Mouse (Mus musculus) frontal cortex, postnatal 25 days (tissue): ENCODE measurements around the gene Fam78a.
A peak's percentile ranks its signal among the peaks of the same experiment; 100 is the strongest.
"Not testable (repeated sequence)": the region's sequence is repeated elsewhere in the genome, so short reads cannot be mapped to it uniquely, and the experiment has no call there.

Source experiments
- DNase-seq, 2 experiments: peaks; one replicate each; pipeline ENCODE4 v3.0.0; 2022; ENCODE audit warnings: low spot score in 2 of 2

The Fam78a gene

DNA sequence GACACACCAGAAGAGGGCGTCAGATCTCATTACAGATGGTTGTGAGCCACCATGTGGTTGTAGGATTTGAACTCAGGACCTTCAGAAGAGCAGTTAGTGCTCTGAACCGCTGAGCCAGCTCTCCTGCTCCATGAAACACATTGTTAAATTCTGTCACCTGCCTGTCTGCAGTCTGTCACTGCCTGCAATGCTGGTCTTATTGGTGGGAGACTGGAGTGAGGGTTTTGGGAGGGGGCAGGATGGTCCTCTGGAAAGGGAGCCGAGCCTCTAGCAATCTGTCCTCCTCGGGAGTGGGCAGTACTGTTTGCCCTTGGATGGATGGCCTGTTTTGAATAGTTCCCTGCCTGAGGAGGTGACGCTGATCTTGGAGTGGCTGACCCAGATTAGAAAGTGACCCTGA, 40.8 kb downstream of the Fam78a start:
- no peak for DNase-seq

DNA sequence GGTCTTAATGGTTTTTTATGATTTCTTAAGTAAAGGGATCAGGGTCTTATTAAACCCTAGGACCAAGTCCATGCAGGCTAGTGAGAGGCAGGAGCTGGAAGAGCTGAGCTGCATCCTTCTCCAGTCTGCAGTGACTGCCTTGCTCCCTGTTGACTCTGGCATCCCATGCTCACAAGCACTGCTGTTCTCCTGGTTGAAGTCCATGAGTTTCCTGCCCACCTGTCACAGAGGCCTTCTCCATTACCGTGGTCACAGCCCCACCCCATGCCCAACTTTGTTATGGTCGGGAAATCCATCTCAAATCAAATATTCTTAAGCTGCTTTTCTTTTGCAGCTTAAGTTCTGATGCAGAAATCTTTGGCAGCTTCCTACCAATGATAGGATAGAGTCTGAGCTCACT, 43.6 kb downstream of the Fam78a start:
- no peak for DNase-seq

GRCm38 (mm10) chr2:32040646-32041045, 44.0 kb downstream of the Fam78a start:
- DNase-seq: not testable (repeated sequence)

DNA sequence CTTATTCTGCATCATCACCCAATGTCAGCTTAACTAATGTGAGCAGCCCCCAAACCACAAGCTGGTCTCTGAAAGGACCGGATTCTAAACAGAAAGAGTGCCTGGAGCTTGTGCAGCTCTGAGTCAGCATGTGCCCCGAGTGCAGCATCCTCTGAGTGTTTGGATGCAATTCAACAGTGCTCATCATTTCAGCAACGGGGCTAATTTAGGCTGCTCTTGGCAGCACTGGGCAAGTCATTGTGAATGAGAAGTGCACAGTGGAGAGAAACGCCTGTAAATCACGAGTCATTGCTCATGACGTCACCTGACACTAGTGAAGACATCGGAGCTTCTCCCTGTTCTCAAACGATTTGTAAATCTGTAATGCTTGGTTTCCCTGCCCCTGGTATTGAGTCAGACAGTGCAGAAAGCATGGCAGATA, 46.0 kb downstream of the Fam78a start:
- DNase-seq: peak in 1 of 2 experiments; percentile 28

DNA sequence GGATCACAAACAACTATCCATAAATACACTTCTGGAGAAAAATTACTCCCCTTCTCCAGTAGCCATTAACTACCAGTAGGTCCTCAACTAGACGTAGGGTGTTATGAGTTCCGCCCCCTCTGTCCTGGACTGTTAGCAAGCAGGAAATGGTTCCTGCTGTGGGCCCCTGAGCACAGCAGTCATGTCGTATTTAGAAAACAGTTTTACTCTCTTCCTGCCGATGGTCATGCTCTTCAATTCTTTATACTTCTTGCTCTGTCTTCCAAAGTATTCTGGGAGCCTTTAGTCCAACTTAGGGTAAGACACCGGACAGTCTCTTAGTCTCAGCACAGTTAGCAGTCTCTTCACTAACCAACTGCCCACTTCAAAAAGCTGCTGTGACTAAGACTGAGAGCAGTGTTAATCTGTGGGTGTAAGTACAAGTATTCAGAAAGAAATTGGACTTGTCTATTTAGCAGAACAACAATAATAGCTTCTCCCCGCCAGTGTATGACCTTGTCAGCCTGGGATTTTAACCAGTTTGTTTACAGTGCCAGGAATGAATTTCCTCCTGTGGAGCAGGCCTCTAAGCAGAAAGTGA, 47.3 kb downstream of the Fam78a start:
- DNase-seq: no peak

DNA sequence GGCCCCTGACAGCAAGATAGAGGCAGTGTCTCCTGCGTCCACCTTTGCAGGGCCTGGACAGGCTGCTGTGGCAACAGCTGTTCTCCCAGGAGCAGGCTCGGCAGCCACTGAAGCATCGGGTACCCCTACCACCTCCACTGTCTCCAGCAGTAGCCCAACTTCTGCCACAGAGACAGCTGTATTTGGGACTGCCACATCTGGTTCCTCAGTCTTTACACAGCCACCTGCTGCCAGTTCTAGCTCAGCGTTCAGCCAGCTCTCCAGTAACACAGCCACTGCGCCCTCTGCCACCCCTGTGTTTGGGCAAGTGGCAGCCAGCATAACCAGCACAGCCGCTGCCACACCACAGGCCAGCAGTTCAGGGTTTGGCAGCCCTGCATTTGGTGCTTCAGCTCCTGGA, 50.5 kb downstream of the Fam78a start:
- no peak for DNase-seq

DNA sequence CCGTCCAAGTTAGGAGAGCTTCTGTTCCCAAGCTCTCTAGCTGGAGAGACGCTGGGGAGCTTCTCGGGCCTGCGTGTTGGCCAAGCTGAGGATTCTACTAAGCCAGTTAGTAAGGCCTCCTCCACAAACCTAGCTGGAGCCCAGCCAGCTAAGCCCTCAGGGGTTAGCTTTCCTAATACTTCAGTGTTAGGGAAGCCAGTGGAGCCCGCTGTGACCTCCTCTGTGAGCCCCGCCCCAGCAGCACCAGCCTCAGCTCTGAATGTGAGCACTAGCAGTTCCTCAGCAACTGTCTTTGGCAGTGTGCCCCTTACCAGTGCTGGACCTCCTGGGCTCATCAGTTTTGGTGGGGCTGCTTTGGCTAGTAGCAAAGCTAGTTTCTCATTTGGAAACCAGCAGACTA, 51.2 kb downstream of the Fam78a start:
- DNase-seq: no peak

GRCm38 (mm10) chr2:32029636-32030035, 55.0 kb downstream of the Fam78a start:
- no peak for DNase-seq

DNA sequence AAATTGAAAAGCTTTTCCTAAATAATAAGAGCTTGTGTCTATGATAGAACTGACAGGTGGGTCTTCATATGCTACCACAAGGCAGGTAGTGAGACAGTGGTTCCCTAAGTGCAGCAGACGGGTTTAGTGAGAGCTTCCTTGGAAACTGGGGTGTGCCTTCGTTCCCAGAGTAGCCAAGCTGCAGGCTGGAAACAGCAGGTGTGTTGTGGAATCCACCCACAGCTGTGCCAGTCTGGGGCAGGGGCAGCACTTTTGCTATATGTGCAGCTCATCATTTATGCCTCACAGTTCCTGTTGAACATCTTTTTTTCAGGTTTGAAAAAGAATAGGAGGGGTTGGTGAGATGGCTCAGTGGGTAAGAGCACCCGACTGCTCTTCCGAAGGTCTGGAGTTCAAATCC, 60.3 kb downstream of the Fam78a start:
- no peak for DNase-seq

- DNase-seq: no peak
These were observed 64.4 kb downstream of the Fam78a start for GRCm38 (mm10) chr2:32020229-32020628.

DNA sequence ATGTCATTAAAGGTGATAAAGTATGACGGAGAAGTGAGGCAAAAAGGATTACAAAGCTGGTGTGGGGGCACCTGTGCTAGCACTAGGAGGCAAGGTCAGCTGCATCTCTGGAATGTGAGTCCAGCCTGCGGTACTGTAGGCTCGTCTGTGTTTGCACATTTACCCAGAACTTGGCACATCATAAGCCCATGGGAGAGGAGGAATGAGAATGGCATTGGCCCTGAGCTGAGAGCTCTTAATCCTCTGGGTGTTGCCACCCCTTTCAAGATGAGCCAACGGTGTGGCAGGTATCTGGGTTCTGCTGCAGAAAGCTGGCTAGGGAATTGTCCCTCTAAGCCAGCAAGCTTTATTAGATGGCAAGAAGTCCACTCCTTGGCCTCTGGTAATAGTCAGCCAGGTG, 65.0 kb downstream of the Fam78a start:
- DNase-seq: no peak

GRCm38 (mm10) chr2:32008716-32009115, 75.9 kb downstream of the Fam78a start:
- DNase-seq: no peak

- DNase-seq: no peak
These were observed 76.3 kb downstream of the Fam78a start for GRCm38 (mm10) chr2:32008311-32008710.
